Mouse (Mus musculus) lung, postnatal 10 days (tissue): ENCODE results near the gene Rps6ka5.
A peak's percentile ranks its signal among the peaks of the same experiment; 100 is the strongest.

Experiments
- DNase-seq: peaks from one replicate; pipeline ENCODE4 v3.0.0; 2021

Rps6ka5 gene

GRCm38 (mm10) chr12:100527753-100528152, 199.0 kb downstream of the Rps6ka5 start:
- peak; percentile 90 for DNase-seq

GRCm38 (mm10) chr12:100527241-100527640, 199.5 kb downstream of the Rps6ka5 start:
- peak; percentile 38 for DNase-seq

GRCm38 (mm10) chr12:100525939-100526338, 200.8 kb downstream of the Rps6ka5 start:
- DNase-seq, result no peak

- peak; percentile 58 for DNase-seq
Measured at GRCm38 (mm10) chr12:100520794-100521186, 206.0 kb downstream of the Rps6ka5 start, which contains the start of gene Ttc7b. Ttc7b (minus strand) TSS chr12:100520826.

- DNase-seq, result peak; percentile 65
Measured at GRCm38 (mm10) chr12:100520077-100520793, 206.5 kb downstream of the Rps6ka5 start.

GRCm38 (mm10) chr12:100519684-100520076, 207.1 kb downstream of the Rps6ka5 start:
- peak; percentile 47 for DNase-seq

- DNase-seq, result no peak
Measured at GRCm38 (mm10) chr12:100517371-100517770, 209.4 kb downstream of the Rps6ka5 start.

GRCm38 (mm10) chr12:100516161-100516838, 210.5 kb downstream of the Rps6ka5 start:
- DNase-seq, result no peak

- DNase-seq, result no peak
Measured at GRCm38 (mm10) chr12:100515493-100515892, 211.3 kb downstream of the Rps6ka5 start.

- no peak for DNase-seq
Measured at GRCm38 (mm10) chr12:100514611-100515010, 212.2 kb downstream of the Rps6ka5 start.

- no peak for DNase-seq
Measured at GRCm38 (mm10) chr12:100513131-100513530, 213.7 kb downstream of the Rps6ka5 start.

GRCm38 (mm10) chr12:100512641-100513040, 214.1 kb downstream of the Rps6ka5 start:
- peak; percentile 44 for DNase-seq

GRCm38 (mm10) chr12:100509615-100510282, 217.0 kb downstream of the Rps6ka5 start:
- no peak for DNase-seq

GRCm38 (mm10) chr12:100508668-100509067, 218.1 kb downstream of the Rps6ka5 start:
- DNase-seq, result no peak

GRCm38 (mm10) chr12:100505484-100505883, 221.3 kb downstream of the Rps6ka5 start:
- no peak for DNase-seq

GRCm38 (mm10) chr12:100504585-100504984, 222.2 kb downstream of the Rps6ka5 start:
- DNase-seq, result no peak

GRCm38 (mm10) chr12:100503659-100504058, 223.1 kb downstream of the Rps6ka5 start:
- DNase-seq, result no peak

- DNase-seq, result no peak
Measured at GRCm38 (mm10) chr12:100502544-100502943, 224.2 kb downstream of the Rps6ka5 start.

GRCm38 (mm10) chr12:100501261-100501660, 225.5 kb downstream of the Rps6ka5 start:
- DNase-seq, result no peak

GRCm38 (mm10) chr12:100499469-100499868, 227.3 kb downstream of the Rps6ka5 start:
- DNase-seq, result no peak
